Mouse (Mus musculus): Measurements from ENCODE around the gene Dennd5b. TPM values are rescaled to one million over a fixed set of nuclear protein-coding genes. Genes with fewer than 3 reads are reported as not detected.

The Dennd5b gene
- polyA plus RNA-seq, 1 experiment from 2014 or later, result 5.8 TPM

DNA sequence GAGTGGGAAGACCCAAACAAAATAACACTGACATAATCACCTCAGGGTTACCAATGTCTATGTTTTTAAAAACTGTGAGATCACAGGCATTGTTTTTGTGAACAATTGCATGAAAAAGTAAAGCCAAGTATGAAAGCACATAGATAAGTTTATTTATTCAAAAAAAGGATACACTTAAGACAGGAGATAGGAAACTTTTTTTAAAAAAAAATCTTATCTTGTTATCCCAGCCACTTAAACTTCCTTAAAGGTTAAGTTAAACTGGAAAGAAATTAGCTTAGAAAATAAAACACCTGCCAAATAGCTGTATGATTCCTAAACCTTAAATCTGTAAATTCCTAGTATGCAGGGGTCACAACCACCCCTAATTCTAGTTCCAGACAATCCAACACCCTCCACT, 2.5 kb downstream of the Dennd5b start:
- Histone ChIP-seq H3K9ac (no peak overlapping the region), H3K4me3 (no peak overlapping the region), H3K27ac (no peak overlapping the region)

DNA sequence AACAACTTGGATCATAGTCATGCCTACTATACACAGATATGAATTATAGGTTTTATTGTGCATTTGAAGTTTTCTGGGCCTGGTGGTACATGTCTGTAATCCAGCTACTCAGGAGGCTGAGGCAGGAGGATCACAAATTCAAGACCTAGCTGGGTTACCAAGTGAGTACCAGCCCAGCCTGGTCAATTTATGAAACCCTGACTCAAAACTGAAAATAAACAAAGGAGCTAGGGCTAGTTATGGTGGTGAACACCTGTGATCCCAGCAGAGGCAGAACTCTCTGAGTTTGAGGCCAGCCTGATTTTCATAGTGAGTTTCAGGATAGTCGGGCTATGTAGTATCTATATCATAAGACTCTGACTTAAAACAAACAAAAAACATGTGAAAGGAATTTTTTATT, 4.2 kb downstream of the Dennd5b start:
- Histone ChIP-seq H3K4me1 (peaks cover 4% of the 10 kb centered on the region; the same call in 1 of the 2 replicates), H3K27ac (no peak overlapping the region), H3K4me3 (no peak overlapping the region), H3K4me2 (no peak overlapping the region), H3K27me3 (no peaks in the 10 kb centered on the region), H3K36me3 (no peaks in the 10 kb centered on the region), H3K9ac (no peak overlapping the region), H3K9me3 (no peaks in the 10 kb centered on the region)
- 87% methylated on average over 1 of the region's 1 CpGs for WGBS
- no peak for ATAC-seq (ENCODE audit: borderline replicate concordance, extremely low read depth, low FRiP score, low TSS enrichment)

More for the DNA sequence above, 2.5 kb downstream of the Dennd5b start:
- no peaks in the 10 kb centered on the region for H3K27me3 ChIP-seq
- no peaks in the 10 kb centered on the region for H3K9me3 ChIP-seq
- no peak for ATAC-seq (ENCODE audit: borderline replicate concordance, extremely low read depth, low FRiP score, low TSS enrichment)
- no peaks in the 10 kb centered on the region for H3K4me1 ChIP-seq
- H3K4me2 ChIP-seq, result no peak overlapping the region
- no peaks in the 10 kb centered on the region for H3K36me3 ChIP-seq

DNA sequence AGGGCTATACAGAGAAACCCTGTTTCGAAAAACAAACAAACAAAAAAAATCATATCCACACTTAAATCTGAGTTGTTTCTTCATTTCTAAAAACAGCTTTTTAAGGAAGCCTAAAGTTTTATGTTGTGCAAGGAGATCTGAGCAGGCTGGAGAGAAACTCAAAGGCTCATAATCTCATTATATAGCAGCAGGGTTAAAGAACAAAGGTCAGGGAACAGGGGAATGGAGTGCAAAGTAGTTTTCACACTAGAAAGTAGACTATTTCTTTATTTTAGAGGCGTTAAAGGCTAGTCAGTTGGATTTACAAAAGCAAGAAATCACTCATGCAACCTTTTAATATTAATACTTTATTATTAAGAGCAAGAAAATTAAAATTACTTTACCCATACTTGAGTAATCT, 5.2 kb downstream of the Dennd5b start:
- H3K4me1 ChIP-seq, result peaks cover 4% of the 10 kb centered on the region; the same call in 1 of the 2 replicates
- H3K9me3 ChIP-seq, result no peaks in the 10 kb centered on the region
- H3K4me2 ChIP-seq, result no peak overlapping the region
- WGBS, result 91% methylated on average over 2 of the region's 2 CpGs
- no peak overlapping the region for H3K27ac ChIP-seq
- H3K27me3 ChIP-seq, result no peaks in the 10 kb centered on the region
- H3K4me3 ChIP-seq, result no peak overlapping the region
- ATAC-seq (ENCODE audit: borderline replicate concordance, extremely low read depth, low FRiP score, low TSS enrichment), result no peak
- H3K36me3 ChIP-seq, result no peaks in the 10 kb centered on the region
- H3K9ac ChIP-seq, result no peak overlapping the region

DNA sequence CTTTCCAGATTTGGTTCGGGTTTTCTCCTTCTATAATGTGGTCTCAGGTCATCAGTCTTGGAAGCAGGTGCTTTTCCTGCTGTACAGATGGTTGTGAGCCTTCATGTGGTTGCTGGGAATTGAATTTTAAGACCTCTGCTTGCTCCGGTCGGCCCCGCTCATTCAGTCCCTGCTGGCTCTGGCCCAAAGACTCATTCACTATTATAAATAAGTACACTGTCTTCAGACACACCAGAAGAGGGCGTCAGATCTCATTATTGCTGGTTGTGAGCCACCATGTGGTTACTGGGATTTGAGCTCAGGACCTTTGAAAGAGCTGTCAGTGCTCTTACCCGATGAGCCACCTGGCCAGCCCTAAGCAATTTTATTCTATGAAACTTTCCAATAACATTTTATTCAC, 6.1 kb downstream of the Dennd5b start:
- no peak for ATAC-seq (ENCODE audit: borderline replicate concordance, extremely low read depth, low FRiP score, low TSS enrichment)
- H3K36me3 ChIP-seq, result no peaks in the 10 kb centered on the region
- H3K9ac ChIP-seq, result no peak overlapping the region
- peaks cover 4% of the 10 kb centered on the region; the same call in 1 of the 2 replicates for H3K4me1 ChIP-seq
- H3K27ac ChIP-seq, result no peak overlapping the region
- no peak overlapping the region for H3K4me3 ChIP-seq
- no peaks in the 10 kb centered on the region for H3K9me3 ChIP-seq
- WGBS, result 56% methylated on average over 6 of the region's 6 CpGs
- no peak overlapping the region for H3K4me2 ChIP-seq
- no peaks in the 10 kb centered on the region for H3K27me3 ChIP-seq

DNA sequence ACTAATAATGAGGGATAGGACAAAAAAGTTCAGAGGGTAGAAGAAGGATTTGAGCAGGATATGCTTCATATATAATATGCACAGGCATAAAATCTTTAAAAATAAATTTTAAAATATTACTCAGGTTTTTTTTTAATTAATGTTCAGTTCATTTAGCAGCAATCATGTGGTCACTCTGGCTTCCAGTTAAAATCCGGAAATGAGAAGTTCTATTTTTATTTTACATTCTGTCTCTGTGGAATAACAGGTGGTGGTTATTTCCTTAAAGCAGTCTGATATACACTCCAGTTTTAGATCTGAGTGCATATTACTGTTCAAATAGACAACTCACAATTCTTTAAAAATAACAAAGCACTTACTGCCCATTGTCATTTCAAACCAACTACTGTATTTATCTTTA, 6.9 kb downstream of the Dennd5b start:
- Histone ChIP-seq H3K4me1 (peaks cover 4% of the 10 kb centered on the region; the same call in 1 of the 2 replicates), H3K9me3 (no peaks in the 10 kb centered on the region), H3K4me3 (no peak overlapping the region), H3K4me2 (no peak overlapping the region), H3K36me3 (no peaks in the 10 kb centered on the region), H3K9ac (no peak overlapping the region), H3K27ac (no peak overlapping the region), H3K27me3 (no peaks in the 10 kb centered on the region)
- WGBS, result 54% methylated on average over 1 of the region's 1 CpGs
- ATAC-seq (ENCODE audit: borderline replicate concordance, extremely low read depth, low FRiP score, low TSS enrichment), result no peak

DNA sequence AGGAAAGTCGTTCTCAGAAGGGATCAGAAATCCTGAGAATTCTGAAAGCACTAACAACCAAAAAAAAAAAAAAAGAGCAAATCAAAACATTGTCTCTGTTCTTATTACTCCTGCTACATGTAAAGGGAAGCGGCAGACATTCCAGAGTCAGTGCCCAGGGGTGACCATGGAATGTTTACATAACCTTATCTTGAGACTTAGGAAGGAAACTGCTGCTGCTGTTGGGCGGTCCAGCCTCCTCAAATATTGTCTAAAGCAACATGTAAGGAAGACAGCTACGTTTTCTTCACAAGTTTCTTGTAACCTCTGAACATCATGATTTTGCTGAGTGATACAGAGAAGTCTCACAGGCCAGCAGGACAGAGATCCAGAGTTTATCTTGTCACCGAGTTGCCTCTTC, 8.0 kb downstream of the Dennd5b start:
- Histone ChIP-seq H3K4me1 (peaks cover 4% of the 10 kb centered on the region; the same call in 1 of the 2 replicates), H3K36me3 (no peaks in the 10 kb centered on the region), H3K9ac (no peak overlapping the region), H3K4me2 (no peak overlapping the region), H3K9me3 (no peaks in the 10 kb centered on the region), H3K27me3 (no peaks in the 10 kb centered on the region), H3K4me3 (no peak overlapping the region), H3K27ac (no peak overlapping the region)
- WGBS, result 4% methylated on average over 5 of the region's 5 CpGs
- no peak; the same call in 1 of the 2 replicates for ATAC-seq (ENCODE audit: borderline replicate concordance, extremely low read depth, low FRiP score, low TSS enrichment)

DNA sequence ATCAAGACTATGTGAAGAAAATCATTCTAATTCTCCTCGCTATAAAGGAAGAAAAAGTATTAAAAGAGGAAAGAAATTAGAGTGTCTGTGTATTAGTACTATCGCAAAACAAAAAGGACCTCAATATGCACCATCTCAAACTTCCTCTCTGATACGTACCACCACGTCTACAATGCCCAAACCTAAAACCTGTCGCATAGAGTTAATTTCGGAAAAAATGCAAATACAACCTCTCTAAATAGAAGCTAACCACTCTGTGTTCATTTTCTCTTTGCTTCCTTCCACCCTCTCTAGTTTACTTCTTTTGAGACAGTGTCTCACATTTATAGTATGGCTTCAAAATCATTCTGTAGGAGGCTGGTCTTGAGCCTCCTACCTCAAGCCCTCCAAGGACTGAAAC, 9.1 kb downstream of the Dennd5b start:
- WGBS, result 91% methylated on average over 6 of the region's 6 CpGs
- Histone ChIP-seq H3K27ac (no peak overlapping the region), H3K9ac (no peak overlapping the region), H3K9me3 (no peaks in the 10 kb centered on the region), H3K36me3 (no peaks in the 10 kb centered on the region), H3K4me1 (peaks cover 4% of the 10 kb centered on the region; the same call in 1 of the 2 replicates), H3K4me2 (no peak overlapping the region), H3K4me3 (no peak overlapping the region), H3K27me3 (no peaks in the 10 kb centered on the region)
- ATAC-seq (ENCODE audit: borderline replicate concordance, extremely low read depth, low FRiP score, low TSS enrichment), result no peak

DNA sequence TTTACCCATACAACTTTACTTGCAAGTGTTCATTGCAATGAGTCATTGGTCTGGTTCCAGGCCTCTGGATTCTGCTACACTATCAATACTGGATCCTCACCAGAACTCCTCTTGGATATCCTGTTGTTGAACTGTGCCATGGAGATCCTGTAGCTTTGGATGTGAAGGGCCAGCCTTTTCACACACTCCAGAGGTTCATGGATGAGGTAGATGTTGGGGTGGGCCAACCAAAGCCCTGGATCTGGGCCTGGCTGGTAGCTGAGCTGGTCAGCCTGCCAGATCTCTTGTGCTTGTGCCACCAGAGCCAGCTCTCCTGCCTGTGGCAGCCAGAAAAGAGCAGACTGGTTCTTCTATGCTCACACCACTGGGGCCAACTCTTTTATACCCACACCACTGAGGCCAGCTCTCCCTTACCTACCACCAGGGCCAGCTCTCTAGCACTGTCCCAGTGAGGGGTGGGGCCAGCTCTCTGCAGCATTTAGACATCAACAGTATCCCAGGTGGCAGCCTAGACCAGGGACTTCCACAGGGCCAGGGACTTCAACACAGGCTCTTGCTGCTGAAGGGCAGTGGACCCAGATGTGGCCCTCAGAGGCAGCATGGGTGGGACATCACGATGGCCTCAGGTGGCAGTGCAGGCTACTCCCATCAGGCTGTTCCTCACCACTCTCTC, 24.2 kb downstream of the Dennd5b start:
- H3K9ac ChIP-seq, result no peak overlapping the region
- H3K27ac ChIP-seq, result no peak overlapping the region
- 88% methylated on average over 1 of the region's 1 CpGs for WGBS
- ATAC-seq (ENCODE audit: borderline replicate concordance, extremely low read depth, low FRiP score, low TSS enrichment), result no peak
- no peak overlapping the region for H3K4me3 ChIP-seq
- no peaks in the 10 kb centered on the region for H3K27me3 ChIP-seq
- H3K9me3 ChIP-seq, result no peaks in the 10 kb centered on the region
- H3K4me2 ChIP-seq, result no peak overlapping the region
- H3K4me1 ChIP-seq, result no peaks in the 10 kb centered on the region
- no peaks in the 10 kb centered on the region for H3K36me3 ChIP-seq

DNA sequence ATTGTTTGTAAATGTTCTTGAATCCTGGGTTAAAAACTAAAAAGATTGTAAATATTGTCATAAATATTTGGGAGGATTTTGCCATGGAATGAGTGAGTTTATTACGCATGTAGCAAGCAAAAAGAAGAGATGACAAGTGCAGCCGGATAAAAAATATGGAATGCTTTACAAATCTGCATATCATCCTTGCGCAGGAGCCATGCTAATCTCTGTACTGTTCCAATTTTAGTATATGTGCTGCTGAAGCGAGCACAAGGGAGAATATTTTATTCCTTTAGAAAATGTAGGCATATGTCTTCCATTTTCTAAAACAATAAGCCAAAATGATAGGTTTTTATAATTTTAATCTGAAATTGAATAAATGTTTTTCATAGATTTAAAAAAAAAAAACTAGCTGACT, 27.6 kb downstream of the Dennd5b start:
- Histone ChIP-seq H3K4me1 (no peaks in the 10 kb centered on the region), H3K27ac (no peak overlapping the region), H3K4me2 (no peak overlapping the region), H3K9me3 (no peaks in the 10 kb centered on the region), H3K27me3 (no peaks in the 10 kb centered on the region), H3K9ac (no peak overlapping the region), H3K4me3 (no peak overlapping the region), H3K36me3 (no peaks in the 10 kb centered on the region)
- WGBS, result 89% methylated on average over 4 of the region's 4 CpGs
- no peak for ATAC-seq (ENCODE audit: borderline replicate concordance, extremely low read depth, low FRiP score, low TSS enrichment)

DNA sequence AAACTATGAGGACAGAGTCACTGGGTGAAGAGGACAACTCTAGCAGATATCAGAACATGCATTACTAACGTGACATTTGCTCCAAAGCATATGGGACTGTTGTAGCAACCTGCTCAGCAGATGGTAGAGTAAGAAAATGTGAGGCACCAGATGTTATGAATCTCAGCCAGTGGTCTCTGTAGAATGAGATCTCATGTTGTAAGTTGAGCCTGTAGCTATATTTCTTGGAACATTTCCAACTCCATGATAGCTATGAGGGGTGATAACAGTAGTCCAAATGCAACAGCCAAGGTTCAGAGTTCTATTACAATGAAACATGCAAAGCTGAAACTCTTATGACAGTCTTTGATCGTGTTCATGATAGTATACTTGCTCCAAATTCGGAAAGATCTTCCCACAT, 28.6 kb downstream of the Dennd5b start:
- Histone ChIP-seq H3K27ac (no peak overlapping the region), H3K4me3 (no peak overlapping the region), H3K9me3 (no peaks in the 10 kb centered on the region), H3K4me1 (no peaks in the 10 kb centered on the region), H3K27me3 (no peaks in the 10 kb centered on the region), H3K9ac (no peak overlapping the region), H3K36me3 (no peaks in the 10 kb centered on the region), H3K4me2 (no peak overlapping the region)
- peak; percentile 39; the same call in 1 of the 2 replicates for ATAC-seq (ENCODE audit: borderline replicate concordance, extremely low read depth, low FRiP score, low TSS enrichment)
- WGBS, result 45% methylated on average over 3 of the region's 3 CpGs

DNA sequence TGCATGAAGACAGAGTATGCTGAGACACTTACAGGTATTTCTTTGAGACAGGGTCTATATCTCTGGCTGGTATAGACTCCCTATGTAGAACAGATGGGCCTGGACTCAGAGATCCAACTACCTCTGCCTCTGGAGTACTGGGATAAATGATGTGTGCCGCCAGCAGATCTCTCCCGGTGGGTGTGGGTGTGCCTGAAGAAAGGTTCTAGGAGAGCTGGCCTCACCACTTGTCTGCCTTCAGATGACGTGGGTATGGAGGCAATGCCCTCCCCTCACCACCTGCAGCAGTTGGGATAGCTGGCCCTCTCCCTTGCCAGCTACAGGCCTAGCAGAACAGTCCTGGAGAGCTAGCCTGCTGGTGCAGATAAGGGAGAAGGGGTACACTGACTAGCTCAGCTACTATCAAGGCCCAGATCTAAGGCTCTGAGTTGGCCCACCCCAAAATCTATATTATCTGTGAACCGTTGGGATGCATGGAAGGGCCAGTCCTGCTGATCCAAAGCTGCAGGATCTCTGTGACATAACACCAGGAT, 30.8 kb downstream of the Dennd5b start:
- Histone ChIP-seq H3K4me3 (no peak overlapping the region), H3K4me1 (no peaks in the 10 kb centered on the region), H3K9me3 (no peaks in the 10 kb centered on the region), H3K36me3 (no peaks in the 10 kb centered on the region), H3K4me2 (no peak overlapping the region), H3K9ac (no peak overlapping the region), H3K27ac (no peak overlapping the region), H3K27me3 (no peaks in the 10 kb centered on the region)
- WGBS, result 85% methylated on average over 4 of the region's 4 CpGs
- no peak for ATAC-seq (ENCODE audit: borderline replicate concordance, extremely low read depth, low FRiP score, low TSS enrichment)

DNA sequence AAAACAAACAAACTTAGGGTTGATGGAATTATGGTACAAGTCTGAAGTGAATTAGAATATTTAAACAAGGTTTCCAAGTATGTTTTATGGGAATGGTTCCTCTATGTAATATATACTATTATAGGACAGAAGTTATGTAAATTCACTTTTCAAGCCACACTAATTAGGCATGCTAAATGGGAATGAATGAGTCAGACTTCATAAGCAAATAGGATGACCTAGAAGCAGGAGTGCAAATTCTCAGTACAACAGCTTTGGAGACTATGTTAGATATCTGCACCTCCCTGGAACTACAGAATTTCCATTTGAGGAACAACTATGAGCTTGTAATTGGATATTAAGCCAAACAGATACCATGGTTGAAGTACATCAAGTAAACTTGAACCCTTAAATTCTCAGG, 38.1 kb downstream of the Dennd5b start:
- no peak overlapping the region for H3K9ac ChIP-seq
- ATAC-seq (ENCODE audit: borderline replicate concordance, extremely low read depth, low FRiP score, low TSS enrichment), result no peak
- no peaks in the 10 kb centered on the region for H3K4me1 ChIP-seq
- no peak overlapping the region for H3K4me3 ChIP-seq
- H3K36me3 ChIP-seq, result no peaks in the 10 kb centered on the region
- H3K27me3 ChIP-seq, result no peaks in the 10 kb centered on the region
- no peak overlapping the region for H3K27ac ChIP-seq
- no peaks in the 10 kb centered on the region for H3K9me3 ChIP-seq
- H3K4me2 ChIP-seq, result no peak overlapping the region
